Mouse (Mus musculus): ENCODE data around the gene B4galt7. TPM values are rescaled to one million over a fixed set of nuclear protein-coding genes. Genes with fewer than 3 reads are reported as not detected.
"Not testable (repeated sequence)": the region's sequence is repeated elsewhere in the genome, so short reads cannot be mapped to it uniquely, and the experiment has no call there.

Gene B4galt7
- total RNA-seq, 1 experiment from 2014 or later, result 19.1 TPM

DNA sequence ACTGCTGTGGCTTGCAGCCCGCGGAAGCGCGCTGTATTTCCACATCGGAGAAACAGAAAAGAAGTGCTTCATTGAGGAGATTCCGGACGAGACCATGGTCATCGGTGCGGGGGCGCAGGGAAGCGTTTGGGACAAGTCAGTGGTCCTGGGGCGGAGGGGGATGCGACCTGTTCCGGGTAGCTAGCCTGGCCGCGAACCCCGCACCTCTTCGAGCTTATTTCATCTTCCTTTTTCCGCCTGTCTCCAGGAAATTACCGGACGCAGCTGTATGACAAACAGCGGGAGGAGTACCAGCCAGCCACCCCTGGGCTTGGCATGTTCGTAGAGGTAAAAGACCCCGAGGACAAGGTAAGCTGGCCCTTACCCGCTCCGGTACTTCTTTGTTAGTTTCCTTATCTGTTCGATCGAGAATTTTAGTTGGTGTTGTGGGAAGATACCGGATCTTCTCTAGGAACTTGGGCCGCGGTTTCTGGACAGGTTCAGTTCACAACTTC is 6.4 kb upstream of the B4galt7 start:
- ATAC-seq (ENCODE audit: extremely low read depth, insufficient number of reproducible peaks, low FRiP score, poor library complexity, severe bottlenecking), result peak; percentile 3; the same call in 1 of the 2 replicates

DNA sequence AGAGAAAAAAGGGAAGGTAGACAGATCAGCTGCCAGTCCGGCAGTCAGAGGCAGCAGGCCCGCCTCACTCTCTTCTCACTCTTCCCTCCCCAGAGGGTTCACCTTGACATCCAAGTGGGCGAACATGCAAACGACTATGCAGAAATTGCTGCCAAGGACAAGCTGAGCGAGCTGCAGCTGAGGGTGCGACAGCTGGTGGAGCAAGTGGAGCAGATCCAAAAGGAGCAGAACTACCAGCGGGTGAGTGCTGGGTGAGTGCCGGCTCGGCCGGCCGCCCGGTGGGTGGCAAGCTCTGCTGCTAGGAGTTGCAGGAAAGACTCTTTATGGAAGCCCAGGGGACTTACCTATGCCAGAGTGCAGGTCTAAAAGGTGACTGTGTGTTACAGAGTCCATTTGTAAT is 4.3 kb upstream of the B4galt7 start:
- no peak for ATAC-seq (ENCODE audit: extremely low read depth, insufficient number of reproducible peaks, low FRiP score, poor library complexity, severe bottlenecking)

DNA sequence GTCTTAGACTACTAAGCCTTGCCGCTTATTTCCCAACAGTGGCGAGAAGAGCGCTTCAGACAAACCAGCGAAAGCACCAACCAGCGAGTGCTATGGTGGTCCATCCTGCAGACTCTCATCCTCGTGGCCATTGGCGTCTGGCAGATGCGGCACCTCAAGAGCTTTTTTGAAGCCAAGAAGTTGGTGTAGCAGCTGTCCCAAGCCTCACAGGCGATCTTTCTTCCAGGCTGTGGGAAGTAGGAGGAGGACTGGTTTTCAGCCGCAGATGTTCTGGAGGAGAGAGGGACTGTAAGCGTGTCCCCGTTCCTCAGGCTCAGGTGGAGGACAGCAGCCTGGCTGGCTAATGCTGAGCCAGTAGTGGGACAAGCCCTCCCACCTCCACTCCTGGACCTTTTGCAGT is 2.9 kb upstream of the B4galt7 start:
- ATAC-seq (ENCODE audit: extremely low read depth, insufficient number of reproducible peaks, low FRiP score, poor library complexity, severe bottlenecking), result no peak

DNA sequence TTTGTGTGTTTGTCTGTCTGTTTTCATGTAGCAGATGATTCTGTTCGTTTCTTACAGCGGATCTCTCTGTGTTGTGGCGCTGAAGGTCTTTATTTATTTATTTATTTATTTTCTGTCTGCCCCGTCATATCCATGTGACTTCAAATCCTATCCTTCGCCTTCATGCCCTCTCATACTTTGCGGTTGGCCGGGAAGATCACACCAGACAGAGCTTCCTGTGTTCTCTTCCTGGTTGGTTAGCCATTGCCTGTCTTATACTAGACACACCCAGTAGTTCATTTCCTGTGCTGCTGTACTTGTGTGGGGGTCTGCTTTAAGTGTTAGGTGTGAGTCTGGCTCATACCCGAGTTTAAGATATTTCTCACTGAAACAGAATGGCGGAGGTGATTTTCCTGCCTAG is 961 bp downstream of the B4galt7 start:
- no peak for ATAC-seq (ENCODE audit: extremely low read depth, insufficient number of reproducible peaks, low FRiP score, poor library complexity, severe bottlenecking)

DNA sequence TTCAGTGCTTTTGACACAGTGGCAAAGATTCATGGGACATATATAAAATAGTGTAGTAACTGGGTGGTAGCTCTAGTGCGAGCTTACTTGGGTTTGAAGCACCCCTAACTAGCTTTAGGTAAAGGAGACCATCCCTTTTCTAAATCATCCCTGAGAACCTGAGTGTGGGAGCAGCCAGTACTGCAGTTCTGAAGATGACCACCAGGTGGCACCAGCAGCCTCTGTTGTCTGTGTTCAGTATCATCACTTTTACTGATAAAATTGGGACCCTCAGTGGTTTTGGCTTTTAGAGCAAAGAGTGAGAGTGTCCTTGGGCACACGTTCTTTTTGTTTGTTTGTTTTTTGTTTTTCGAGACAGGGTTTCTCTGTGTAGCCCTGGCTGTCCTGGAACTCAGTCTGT is 1.9 kb downstream of the B4galt7 start:
- peak; percentile 61 for ATAC-seq (ENCODE audit: extremely low read depth, insufficient number of reproducible peaks, low FRiP score, poor library complexity, severe bottlenecking)

DNA sequence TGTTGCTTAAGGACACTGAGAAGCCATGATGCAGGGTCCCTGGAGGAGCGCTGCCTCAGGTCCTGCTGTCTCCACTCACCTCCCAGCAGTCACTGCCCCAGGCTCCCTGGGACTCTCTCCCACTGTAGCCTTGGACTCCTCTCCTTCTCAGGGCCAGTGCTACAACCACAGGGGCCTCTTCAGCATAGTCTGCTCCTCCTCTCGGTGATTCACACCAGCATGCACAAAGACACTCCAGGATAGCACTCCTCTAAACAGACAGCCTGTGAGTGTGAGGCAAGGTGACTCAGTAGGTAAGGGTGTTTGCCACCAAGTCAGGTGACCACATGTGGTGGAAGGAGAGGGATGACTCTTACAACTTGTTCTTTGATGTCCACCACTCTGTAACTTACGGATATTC is 4.9 kb downstream of the B4galt7 start:
- no peak for ATAC-seq (ENCODE audit: extremely low read depth, insufficient number of reproducible peaks, low FRiP score, poor library complexity, severe bottlenecking)

DNA sequence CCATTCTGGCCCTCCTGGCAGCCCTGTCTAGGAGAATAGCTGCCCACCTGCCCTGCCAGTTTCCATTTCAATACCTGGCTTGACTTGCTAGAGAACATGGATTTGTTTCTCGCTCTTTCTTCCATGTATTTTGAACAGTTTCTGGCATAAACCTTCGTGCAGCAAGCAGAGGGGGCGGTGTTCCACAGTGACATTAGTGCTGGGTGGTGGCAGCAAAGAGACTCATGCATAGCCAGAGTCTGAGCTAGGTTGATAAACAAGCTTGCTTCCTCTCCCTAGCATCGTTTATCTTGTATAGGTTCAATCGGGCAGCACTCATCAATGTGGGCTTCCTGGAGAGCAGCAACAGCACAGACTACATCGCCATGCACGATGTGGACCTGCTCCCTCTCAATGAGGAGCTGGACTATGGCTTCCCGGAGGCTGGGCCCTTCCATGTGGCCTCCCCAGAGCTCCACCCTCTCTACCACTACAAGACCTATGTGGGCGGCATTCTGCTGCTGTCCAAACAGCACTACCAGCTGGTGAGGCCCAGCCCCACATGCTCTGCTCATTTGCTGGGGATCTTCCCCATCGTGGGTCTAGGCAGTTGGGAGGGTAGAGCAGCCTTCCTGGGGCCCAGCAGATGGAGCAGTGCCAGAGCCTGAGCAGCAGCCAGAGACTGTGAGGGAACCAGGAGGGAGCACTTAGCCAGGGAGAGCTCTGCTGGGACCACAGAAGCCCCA is 7.4 kb downstream of the B4galt7 start:
- ATAC-seq (ENCODE audit: extremely low read depth, insufficient number of reproducible peaks, low FRiP score, poor library complexity, severe bottlenecking), result no peak

DNA sequence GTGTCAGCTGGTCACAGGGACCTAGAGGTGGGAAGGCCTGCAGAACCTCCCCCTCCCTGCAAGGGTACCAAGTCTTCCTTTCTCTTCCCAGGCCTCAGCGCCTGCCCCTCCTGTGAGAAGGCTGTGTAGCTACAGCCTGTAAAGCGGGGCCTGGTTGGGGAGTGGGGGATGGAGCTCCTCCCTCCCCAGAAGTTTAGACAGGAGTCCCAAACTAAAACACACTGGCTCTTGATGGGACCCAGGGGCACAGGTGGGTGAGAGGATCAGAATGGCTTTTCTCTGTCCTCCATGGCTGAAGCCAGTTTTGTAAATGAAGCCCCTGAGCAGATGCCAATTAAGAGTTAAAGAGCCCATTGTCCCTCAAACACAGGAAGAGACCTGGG is 7.9 kb downstream of the B4galt7 start:
- ATAC-seq (ENCODE audit: extremely low read depth, insufficient number of reproducible peaks, low FRiP score, poor library complexity, severe bottlenecking), result no peak

DNA sequence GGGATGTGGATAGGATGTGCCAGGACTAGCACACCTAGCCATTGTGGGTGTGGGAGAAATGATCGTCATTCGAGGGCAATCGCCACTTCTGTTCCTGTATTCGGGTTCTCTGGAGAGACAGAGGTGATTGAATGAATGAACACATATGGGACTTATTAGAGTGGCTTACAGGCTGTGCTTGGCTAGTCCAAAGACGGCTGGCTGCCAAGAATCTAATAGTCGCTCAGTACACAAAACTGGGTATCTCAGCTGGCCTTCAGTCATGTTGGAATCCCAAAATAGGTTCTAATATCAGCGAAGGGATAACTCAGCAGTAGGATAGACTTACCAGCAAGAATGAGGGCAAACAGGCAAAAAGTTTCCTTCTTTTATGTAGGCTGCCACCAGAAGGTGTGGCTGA is 12.3 kb downstream of the B4galt7 start:
- ATAC-seq (ENCODE audit: extremely low read depth, insufficient number of reproducible peaks, low FRiP score, poor library complexity, severe bottlenecking), result no peak

DNA sequence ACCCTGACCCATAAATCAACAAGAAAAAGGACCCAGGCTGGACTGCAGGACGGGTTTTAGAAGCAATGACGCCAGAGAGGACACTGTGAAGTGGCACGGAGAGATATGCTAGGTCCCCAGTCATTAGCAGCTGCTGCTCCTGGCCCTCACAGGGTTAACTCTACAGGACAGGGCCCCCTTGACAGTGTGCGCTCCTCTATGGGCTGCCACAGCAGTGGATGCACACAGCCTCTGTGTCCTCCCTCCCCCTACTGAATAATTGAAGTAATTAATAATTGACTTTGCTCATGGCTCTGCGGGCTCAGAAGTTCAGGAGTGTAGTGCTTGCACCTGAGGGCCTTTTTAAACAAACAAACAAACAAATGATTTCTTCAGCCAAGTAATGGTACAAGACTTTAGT is 13.8 kb downstream of the B4galt7 start:
- ATAC-seq (ENCODE audit: extremely low read depth, insufficient number of reproducible peaks, low FRiP score, poor library complexity, severe bottlenecking), result no peak

DNA sequence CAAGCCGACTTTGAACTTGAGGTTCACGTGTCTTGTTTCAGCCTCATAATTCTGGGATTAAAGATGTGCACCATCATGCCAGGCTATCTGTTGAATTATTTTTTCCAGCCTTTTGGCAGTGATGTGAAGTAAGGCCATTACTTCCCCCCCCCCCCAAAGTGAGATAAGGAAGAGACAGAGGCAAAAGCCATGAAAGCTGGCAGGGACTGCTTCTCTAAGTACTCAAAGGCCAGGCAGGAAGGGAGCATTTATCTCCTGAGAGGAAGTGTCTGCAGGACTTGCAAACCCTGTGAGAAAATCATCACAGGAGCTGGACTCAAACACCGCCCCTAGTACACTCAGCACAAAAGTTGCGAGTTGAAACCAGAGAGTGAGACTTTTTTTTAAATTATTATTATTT is 19.6 kb downstream of the B4galt7 start:
- no peak for ATAC-seq (ENCODE audit: extremely low read depth, insufficient number of reproducible peaks, low FRiP score, poor library complexity, severe bottlenecking)

DNA sequence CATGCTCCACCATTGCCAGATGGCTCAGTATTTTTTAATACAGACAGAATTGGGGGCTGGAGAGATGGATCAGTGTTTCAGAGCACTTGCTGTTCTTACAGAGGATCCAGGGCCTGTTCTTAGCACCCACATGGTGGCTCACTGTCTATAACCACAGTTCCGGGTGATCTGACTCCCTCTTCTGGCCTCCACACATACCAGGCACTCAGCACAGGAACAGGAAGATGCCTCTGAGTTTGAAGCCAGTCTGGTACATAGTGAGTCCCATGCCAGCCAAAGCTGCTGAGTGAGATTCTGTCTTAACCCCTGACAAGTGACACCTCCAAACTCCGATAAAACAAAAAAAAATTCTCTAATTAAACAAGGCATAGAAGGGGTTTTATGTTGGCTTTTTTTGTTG is 20.6 kb downstream of the B4galt7 start:
- ATAC-seq (ENCODE audit: extremely low read depth, insufficient number of reproducible peaks, low FRiP score, poor library complexity, severe bottlenecking), result no peak

DNA sequence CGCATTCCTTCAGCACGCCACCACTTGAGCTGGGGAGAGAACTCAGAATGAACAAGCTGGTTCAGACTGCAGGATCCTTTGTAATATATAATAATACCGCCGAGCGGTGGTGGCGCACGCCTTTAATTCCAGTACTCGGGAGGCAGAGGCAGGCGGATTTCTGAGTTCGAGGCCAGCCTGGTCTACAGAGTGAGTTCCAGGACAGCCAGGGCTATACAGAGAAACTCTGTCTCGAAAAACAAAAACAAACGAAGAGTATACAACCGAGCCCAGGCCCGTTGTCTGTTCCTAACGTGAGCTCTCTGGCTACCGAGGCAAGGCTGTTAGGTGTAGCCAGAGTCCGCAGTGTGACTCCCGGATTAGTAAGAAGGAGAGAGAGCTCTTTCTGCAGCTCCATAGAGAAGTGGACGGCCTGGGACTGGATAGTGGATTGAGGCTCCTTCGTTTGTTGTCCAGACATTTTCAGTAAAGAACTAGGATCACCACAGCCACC is 22.5 kb downstream of the B4galt7 start:
- not testable (repeated sequence) for ATAC-seq (ENCODE audit: extremely low read depth, insufficient number of reproducible peaks, low FRiP score, poor library complexity, severe bottlenecking)

DNA sequence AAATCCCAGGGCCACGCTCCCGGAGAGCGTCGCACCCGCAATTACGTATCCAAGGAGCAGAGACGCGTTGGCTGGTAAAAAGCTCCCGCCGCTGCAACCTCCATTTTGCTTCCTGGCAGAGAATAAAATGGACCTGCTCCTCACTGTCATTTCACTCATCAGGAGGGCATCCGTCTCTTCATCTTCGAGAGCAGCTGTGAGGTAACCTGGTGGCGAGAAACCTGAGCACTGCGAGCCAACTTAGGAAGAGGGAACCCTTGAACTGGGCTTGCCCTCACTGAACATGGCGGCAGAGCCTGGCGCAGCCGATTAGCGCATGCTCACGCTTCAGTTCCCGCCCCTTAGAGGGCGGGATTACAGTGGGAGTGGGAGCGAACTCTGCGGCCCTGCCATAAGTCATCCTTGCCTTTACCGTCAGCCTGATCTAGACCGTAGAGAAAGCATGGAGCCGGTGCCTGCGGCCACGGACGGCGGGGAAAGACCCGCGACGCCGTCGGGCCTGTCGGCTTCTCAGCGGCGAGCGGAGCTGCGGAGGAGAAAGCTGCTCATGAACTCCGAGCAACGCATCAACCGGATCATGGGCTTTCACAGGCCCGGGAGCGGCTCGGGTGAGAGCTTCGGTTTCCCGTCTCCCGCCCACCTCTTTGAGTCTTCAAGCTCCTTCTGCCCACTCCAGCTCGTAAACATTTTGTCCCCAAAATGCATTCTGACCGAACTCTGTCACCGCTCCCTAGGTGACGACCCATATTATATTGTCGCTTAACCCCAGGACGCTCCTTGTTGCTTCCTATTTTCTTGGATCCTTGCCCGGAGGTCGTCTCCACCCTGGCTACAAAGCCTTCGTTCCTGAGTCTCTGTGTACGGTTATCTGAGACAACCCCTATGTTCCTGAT is 23.2 kb downstream of the B4galt7 start, which contains the start of gene Caml:
Gene Caml, plus strand, starts transcription at position 357 of the 893 bp plus-strand sequence.
- peak; percentile 97 for ATAC-seq (ENCODE audit: extremely low read depth, insufficient number of reproducible peaks, low FRiP score, poor library complexity, severe bottlenecking)

DNA sequence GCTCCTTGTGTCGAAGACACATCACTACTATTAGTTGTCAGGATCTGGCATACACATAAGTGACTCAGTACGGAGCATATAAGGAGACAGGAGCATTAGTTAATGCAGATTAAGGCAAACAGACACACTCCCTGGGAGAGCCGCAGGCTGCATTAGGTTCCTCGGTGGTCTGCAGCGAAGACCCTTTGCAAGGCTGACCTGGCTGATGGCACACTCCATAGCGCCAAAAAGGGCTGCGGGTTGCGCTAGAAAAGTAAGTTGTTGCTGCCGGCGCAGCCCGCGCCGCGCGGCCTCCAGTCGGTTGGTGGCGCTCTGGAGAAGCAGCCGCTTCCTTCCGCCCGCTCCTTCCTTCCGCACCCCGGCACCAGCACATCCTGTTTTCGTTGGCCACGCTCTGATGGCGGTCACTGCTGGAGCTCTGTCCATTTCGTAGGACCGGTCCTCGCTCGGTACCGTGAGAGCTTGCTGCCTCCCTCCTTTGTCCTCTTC is 35.0 kb downstream of the B4galt7 start, which contains the start of gene Ddx46:
Gene Ddx46, plus strand, starts transcription at position 389 of the 489 bp plus-strand sequence.
- peak; percentile 97 for ATAC-seq (ENCODE audit: extremely low read depth, insufficient number of reproducible peaks, low FRiP score, poor library complexity, severe bottlenecking)

DNA sequence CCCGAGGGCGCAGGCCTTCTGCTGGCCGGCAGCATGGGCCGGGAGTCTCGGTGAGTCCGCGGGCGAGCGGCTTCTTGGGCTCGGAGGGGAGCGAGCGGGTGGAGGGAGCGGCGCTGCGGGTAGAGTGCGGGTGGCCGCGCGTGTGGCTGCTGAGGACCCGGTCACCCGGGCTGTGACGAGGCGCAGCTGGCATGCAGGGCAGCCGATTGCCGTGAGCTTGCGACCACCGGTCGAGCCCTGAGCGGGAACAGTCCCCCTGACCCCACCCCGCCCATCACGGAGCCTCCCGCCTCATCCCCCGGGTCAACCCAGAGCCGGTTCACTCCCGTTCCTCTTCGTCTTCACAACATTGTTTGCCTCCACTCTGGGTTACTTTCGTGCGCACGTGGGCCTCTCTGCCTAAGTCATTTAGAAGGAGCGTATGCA is 35.5 kb downstream of the B4galt7 start:
- no peak for ATAC-seq (ENCODE audit: extremely low read depth, insufficient number of reproducible peaks, low FRiP score, poor library complexity, severe bottlenecking)

DNA sequence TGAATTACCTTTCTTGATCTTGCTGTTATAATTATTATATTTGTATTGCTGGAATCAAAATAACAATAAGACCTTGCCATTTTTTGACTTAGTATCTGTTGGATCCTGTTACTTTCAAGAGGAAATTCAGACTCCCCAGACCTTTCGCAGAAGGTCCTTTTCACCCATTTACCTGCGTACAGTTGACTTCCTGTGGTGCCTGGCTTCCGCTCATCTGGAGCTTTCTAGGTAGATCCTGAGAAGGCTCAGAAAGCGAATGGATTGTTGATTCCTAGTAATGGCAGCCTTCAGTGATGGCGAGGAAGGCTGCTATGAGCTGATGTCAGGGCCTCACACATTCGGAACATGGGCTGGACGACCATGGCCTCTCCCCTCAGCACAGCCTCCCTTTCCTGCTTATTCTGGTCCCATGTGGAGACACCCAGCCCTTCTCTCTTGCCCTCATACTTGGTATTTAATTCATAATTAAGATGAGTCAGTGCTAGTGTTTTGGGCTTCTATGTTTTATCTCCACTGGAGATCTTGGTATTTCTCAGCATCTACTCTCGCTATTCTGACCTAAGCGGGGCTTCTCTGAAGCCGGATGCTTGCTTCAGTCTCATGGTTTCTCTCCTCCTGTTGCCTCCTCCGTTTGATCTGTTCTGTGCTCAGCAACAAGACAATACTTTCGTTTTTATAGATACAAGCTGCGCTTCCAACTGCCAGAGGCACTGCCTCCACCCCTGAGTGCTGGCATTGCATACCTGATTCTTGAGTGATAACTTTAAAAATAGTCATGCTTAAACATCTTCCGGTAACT is 36.7 kb downstream of the B4galt7 start:
- no peak for ATAC-seq (ENCODE audit: extremely low read depth, insufficient number of reproducible peaks, low FRiP score, poor library complexity, severe bottlenecking)

DNA sequence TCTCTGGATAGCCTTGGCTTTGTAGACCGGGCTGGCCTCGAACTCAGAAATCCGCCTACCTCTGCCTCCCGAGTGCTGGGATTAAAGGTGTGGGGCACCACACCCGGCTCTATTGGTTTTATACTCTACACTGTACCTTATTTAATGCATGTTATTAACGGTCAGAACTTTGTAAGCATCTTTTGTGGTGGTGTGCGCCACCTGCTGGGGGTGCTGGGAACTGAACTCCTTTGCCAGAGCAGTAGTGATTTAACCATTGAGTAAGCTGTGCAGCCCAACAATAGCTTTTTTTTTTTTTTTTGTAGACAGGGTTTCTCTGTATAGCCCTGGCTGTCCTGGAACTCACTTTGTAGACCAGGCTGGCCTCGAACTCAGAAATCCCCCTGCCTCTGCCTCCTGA is 40.8 kb downstream of the B4galt7 start:
- peak; percentile 74; the same call in 1 of the 2 replicates for ATAC-seq (ENCODE audit: extremely low read depth, insufficient number of reproducible peaks, low FRiP score, poor library complexity, severe bottlenecking)

DNA sequence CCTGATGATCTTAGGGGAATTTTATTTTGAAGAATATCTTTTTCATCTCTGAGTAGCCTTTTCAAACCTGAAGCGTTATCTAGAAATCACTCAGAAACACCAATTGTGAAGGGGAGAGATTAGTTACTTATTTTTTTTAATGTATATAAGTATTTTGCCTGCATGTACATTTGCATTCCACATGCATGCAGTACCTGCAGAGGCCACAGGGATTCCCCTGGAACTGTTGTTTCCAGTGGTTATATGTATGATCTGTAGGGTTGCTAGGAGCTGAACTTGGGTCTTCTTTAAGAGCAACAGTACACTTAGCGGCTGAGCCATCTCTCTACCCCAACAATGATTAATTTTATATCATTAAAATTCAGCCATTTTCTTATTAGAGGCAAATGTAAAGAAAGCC is 44.8 kb downstream of the B4galt7 start:
- peak; percentile 37; the same call in 1 of the 2 replicates for ATAC-seq (ENCODE audit: extremely low read depth, insufficient number of reproducible peaks, low FRiP score, poor library complexity, severe bottlenecking)

All from neutrophil, adult 5-6 weeks (primary cell).